Mouse (Mus musculus) retina, embryonic 14.5 days (tissue): ENCODE results near the gene Dcakd.
A peak's percentile ranks its signal among the peaks of the same experiment; 100 is the strongest.

Experiments used
- DNase-seq: peaks from one replicate; pipeline ENCODE4 v3.0.0-alpha.2; 2015; ENCODE audit warnings: low spot score

The Dcakd gene

DNA sequence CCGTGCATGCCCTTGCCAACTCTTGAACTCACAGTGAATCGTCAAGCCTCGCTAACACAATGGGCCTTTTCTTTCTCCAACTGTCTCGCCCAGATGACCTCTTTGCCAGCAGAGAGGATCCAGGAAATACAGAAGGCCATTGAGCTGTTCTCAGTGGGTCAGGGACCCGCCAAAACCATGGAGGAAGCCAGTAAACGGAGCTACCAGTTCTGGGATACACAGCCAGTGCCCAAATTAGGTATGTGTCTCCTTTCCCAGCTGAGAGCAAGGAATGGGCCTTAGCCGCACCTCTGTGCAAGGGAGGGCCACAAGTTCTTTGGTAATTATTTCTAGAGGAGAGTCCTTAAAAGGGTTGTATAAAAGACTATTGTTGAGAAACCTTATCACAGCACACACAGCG, 18.2 kb upstream of the Dcakd start:
- no peak for DNase-seq

GRCm38 (mm10) chr11:103043982-103044381, 15.8 kb upstream of the Dcakd start:
- DNase-seq: no peak

DNA sequence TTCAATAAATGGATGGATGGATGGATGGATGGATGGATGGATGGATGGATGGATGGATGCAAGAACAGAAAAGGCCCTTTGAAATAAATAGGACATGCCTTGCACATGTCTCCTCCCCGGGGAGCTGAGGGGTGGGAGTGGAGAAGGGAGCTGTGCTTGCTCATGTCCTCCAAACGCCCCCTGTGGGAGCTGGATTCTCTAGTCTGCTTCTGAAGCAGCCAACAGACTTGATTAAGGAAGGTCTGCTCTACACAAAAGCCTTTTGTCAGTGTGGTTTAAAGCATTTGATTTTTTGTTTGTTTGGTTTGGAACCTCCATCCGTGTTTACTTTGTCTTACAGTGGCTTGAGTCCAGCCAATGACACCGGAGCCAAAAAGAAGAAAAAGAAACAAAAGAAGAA, 14.7 kb upstream of the Dcakd start:
- DNase-seq: no peak

- no peak for DNase-seq
Observed at GRCm38 (mm10) chr11:103038037-103038436, 9.9 kb upstream of the Dcakd start.

DNA sequence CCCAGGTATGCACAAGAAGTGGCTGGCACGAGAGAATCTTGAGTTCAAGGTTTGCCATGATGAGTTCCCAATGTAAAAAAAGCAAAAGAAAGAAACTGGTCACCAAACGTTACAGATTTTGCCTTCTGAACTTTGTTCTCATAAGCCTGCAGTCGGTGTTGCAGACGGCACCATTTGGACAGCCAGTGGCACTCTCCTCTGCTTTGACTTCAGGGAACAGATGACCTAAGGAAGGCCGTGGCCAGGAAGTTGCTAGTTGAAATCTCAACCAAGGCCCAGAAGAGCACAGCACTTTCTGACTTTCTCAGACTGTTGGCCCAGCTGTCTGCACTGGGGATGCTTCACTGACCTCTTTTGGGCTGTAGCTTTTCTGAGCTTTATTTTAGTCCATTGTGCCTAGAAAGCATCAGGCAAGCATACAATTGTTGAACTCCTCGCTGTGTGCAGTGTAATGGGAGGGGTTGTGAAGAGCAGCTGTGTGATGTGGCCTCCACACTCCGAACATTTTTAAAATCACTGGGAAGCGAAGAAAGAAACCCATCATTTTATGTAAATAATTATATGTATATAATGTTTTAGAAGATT, 8.8 kb upstream of the Dcakd start:
- DNase-seq: no peak

GRCm38 (mm10) chr11:103035007-103035406, 6.9 kb upstream of the Dcakd start:
- no peak for DNase-seq

DNA sequence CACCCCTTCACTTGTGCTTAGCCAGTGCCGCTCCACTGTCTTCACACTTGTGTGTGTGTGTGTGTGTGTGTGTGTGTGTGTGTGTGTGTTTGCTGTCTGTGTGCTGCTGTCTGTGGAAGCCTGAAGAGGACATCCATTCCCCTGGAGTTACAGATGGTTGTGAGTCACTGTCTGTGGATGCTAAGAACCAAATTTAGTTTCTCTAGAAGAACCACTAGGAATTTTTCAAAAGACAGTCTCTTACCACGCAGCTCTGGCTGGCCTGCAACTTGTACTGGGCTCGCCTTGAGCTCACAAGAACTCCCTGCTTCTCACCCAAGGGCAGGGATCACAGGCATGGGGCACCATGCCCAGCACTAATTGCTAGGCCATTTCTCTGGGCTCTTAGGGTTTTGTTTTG, 4.9 kb upstream of the Dcakd start:
- DNase-seq: no peak

DNA sequence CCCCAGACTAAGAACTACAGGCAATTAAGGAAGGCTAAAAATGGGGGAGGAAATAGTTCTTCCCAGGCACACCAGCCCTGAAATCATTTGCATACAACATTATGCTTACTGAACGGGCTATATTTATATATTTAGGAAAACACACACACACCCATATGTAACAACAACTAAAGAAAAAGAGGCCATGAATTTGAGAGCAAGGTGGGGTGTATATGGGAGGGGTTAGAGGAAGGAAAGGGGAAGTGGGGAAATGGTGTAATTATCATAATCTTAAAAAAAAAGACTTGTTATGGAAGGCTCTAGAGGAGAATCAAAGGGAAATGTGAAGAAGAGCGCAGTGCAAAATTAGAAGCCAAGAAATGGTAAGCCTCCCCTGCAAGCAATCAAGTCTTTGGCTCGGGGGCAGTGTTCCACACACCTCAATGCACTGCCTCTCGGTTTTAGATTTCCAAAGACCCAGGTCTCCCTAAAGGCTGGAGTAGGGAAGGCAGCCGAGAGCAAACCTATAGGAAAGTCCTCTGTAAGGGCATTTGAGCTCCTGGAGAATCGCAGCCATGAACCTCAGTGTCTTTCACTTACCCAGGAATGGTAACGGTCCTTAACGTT, 460 bp downstream of the Dcakd start:
- no peak for DNase-seq

- no peak for DNase-seq
Observed at GRCm38 (mm10) chr11:103026901-103027300, 1.2 kb downstream of the Dcakd start.

GRCm38 (mm10) chr11:103023974-103024373, 4.2 kb downstream of the Dcakd start:
- DNase-seq: no peak

DNA sequence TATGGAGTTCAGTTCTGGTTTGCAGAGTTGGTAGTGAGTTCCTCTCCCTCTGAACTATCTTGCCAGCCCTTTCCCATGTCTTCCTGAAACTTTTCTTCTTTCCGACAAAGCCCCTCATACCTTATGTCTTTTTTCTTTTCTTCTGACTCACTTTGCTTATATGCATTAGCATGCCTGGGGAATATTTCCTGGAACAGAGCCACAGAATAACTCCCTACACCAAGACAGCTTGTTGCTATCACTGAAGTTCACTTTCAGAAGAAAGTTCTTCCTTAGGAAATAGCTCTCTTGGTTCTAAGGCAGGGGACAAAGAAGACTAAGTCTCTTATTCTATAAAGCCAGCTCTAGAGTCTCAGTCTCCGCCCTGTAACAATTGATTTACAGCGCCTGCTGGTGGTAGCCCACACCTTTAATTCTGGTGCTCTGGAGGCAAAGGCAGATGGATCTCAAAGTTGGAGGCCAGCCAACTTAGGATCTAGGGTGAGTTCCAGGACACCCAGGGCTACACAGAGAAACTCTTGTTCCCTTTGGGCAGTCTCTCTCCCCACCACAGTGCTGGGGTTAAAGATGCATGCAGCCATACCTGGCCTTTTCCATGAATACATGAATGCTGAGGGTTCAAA, 7.3 kb downstream of the Dcakd start:
- DNase-seq: no peak

- DNase-seq: no peak
Observed at GRCm38 (mm10) chr11:103019325-103019724, 8.8 kb downstream of the Dcakd start.

DNA sequence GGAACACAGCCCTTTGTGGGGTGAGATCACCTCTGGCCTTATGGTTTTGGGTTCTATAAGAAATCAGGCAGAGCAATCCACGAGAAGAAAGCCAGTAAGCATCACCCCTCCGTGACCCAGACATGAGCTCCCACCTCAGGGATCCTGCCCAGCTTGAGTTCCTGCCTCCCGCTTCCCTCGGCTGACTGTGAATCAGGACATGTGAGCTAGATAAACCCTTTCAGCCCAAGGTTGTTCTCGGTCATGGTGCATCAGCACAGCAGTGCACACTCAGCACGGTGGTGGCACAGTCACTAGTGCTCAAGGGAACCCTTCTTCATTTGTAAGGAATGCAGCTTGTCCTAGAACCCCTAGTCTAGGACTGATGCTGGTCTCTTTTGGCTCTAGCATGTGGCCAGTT, 9.3 kb downstream of the Dcakd start:
- DNase-seq: no peak

DNA sequence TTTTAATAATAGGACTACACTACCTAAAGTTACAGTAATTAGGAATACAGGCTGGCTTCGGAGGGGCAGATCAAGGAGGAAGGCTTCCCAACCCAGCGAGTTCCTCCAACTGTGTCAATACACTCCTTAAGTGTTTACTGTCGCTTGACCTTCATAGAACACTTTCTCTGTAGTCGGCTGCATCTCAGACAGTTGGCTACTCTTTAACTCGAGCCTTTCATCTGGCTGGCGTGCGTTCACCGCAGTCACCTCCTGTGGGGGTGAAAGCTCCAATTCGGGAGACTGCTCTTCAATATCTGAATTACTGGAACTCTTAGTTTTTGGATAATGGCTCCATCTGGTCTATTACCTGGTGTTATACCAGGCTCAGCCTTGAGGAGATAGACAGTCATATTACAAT, 10.5 kb downstream of the Dcakd start:
- DNase-seq: no peak

GRCm38 (mm10) chr11:103016930-103017329, 11.2 kb downstream of the Dcakd start:
- peak; percentile 95 for DNase-seq

DNA sequence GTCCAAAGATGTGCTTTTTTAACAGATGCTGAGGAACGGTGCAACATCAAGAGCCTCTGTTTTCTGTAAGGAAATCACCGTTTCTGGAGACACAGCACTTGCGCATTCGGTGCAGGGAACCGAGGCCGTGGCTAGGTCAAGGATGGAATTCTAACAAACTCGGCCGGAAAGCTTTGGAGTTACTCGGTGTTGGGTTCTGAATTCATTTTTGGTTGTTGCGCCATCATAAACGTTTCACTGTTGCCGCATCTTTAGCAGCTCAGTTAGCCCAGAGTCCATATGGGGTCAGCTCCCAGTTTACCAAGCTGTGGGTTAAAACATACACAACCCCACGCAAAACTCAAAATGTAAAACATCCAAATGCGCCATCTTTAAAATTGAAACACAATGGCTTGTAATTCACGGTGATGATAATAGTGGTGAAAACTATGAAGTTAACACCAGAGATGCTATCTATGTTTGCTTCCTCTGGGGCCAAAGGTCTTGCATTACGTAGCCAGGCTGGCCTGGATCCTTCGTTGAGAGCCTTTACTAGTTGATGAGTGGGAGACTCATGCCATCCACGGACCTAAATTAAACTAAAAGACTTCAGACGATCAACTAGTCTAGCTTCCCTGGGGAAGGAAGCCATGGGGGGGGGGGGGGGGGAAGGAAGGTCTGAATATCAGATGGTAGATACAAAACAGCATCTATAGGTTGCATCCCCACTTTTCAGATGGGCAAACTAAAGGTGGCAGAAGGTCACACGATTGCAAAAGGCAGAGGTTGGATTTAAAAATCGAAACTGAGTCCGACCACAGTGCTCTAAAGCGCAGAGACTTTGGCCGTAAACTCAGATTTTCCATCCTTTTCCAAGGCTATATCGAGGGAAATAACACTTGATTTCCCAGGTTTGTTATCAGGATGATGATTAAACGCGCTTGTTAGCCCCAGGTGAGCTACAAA, 12.0 kb downstream of the Dcakd start:
- no peak for DNase-seq

DNA sequence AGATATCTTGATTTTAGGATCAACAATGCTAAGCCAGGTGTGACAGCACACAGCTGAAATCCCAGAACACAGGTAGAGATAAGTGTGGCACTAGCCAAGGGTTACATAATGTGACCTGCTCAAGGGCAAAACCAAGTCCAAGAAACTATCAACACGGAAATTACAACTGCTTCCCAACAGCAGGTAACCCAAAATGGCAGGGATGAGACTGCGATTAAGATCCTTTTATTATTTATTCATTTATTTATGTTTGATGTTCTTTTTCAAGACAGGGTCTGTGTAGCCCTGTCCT, 17.0 kb downstream of the Dcakd start:
- DNase-seq: no peak

- no peak for DNase-seq
Observed at GRCm38 (mm10) chr11:103010454-103011205, 17.5 kb downstream of the Dcakd start.

GRCm38 (mm10) chr11:103009208-103009607, 18.9 kb downstream of the Dcakd start:
- DNase-seq: no peak

- no peak for DNase-seq
Observed at GRCm38 (mm10) chr11:103008558-103008957, 19.6 kb downstream of the Dcakd start.

DNA sequence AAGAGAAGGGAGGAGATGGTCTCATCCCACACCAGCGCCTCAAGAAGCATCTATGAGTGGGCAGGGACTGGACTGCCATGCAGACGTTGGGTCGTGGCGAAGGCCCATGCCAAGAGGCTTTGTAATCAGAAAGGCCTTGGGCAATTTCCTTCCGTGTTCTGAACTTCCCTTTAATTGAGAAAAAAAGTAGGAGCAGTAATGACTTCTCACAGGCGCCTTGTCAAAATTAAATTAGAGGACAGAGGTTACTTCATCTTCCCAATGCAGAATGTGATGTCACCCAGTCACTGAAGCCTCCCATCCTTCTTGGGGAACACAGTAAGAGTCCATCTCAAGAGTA, 21.2 kb downstream of the Dcakd start:
- no peak for DNase-seq

DNA sequence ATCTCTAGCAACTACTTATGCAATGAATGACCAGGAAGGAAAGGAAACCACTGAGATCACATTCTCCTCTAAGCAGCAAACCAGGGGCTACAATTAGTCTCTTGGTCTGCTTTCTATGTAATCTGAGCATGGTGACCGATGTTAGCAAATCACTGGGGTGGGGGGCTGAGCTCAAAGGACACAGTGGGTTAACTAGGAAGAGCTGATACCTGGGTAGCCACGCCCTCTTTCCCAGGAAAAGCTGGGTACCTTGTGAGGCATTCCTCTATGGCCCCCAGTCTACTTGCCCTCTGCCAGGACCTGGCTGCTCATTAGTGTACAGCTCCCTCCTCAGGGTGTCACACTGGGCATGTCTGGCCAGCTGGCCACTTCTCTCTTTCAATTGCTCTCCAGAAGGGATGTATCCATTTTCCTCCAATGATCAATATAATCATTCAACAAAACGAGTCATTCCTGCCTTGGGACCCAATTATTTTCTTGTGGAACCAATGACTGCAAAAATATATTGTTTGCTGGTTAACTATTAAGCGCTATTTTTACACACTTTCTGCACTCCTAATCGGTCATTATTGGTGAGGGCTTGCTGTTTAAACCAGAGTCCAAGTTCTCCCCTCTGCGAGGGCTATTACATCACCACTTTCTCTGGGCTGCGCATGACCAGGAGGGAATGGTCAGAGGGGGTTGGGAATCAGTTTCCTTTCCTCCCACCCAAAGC, 21.7 kb downstream of the Dcakd start:
- DNase-seq: no peak
